Mouse (Mus musculus) adrenal gland, postnatal 25 days (tissue): ENCODE data around the gene Olfr676. TPM values are rescaled to one million over a fixed set of nuclear protein-coding genes. Genes with fewer than 3 reads are reported as not detected.
"Not testable (repeated sequence)": the region's sequence is repeated elsewhere in the genome, so short reads cannot be mapped to it uniquely, and the experiment has no call there.

ENCODE experiments used
- DNase-seq: peaks from one replicate; pipeline ENCODE4 v3.0.0; 2021; ENCODE audit warnings: mixed read lengths
- long read RNA-seq: library from polyadenylated mRNA; stranded (forward); transcript quantifications from one replicate; pipeline ENCODE4 v2.0.0, GENCODE M21; 2021
- total RNA-seq: library from RNA; stranded (reverse); gene quantifications from 2 replicates; pipeline ENCODE4 v1.2.3, GENCODE M21; 2021

Gene Olfr676
- total RNA-seq, result not detected in 2 replicates
- long read RNA-seq, result 0 reads

GRCm38 (mm10) chr7:105032398-105032797 is at the start of gene Olfr676:
Gene Olfr676 (plus strand): TSS chr7:105032698.
- DNase-seq, result no peak

GRCm38 (mm10) chr7:105001929-105002328 is 30.6 kb upstream of the Olfr676 start, which contains the start of gene Olfr672:
Gene Olfr672 (minus strand): TSS chr7:105002029.
- no peak for DNase-seq

- DNase-seq, result no peak
Observed at GRCm38 (mm10) chr7:105022530-105022929, 10.0 kb upstream of the Olfr676 start.

- DNase-seq, result no peak
Observed at GRCm38 (mm10) chr7:105028360-105028759, 4.1 kb upstream of the Olfr676 start, which contains the start of gene Olfr675. Gene Olfr675 (minus strand): TSS chr7:105028460.

DNA sequence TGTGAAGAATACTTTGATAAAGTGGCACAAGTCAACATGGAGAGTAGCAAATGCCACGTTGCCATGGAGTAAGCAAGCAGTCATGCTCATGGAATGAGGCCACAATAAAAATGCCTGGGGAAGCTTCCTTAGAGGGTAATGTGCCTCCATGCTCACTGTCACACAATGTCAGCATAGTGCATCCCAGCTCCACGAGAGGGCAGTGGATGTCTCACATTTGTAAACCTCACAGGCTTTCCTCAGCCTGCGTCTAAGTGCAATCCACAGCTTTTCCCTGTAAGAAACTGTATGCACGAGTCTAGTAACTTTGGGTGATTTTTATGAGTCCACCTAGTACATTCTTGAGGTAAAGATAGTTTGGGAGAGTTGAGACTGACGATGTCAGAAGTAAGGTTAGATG is 1.3 kb downstream of the Olfr676 start:
- DNase-seq, result not testable (repeated sequence)

DNA sequence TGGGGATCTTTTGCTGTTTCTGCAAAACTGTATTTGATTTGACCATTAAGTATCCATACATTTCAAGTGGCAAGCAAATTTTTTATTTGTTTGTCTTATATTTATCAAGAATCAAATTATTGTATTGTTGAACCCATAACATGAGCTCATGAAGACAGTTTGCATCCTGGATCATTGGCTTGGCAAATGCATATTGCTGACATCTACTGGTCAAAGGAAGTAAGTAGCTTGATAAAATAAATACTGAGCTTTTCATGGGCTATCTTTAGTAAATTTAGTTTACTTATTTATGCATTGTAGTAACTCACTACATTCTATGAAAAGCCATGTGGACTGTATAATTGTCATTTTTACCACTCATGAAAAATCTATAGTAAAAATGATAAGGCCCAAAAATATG is 26.5 kb downstream of the Olfr676 start:
- DNase-seq, result no peak

GRCm38 (mm10) chr7:105064175-105064574 is 31.7 kb downstream of the Olfr676 start, which contains the start of gene Olfr678:
Gene Olfr678 (plus strand): TSS chr7:105064475.
- no peak for DNase-seq

DNA sequence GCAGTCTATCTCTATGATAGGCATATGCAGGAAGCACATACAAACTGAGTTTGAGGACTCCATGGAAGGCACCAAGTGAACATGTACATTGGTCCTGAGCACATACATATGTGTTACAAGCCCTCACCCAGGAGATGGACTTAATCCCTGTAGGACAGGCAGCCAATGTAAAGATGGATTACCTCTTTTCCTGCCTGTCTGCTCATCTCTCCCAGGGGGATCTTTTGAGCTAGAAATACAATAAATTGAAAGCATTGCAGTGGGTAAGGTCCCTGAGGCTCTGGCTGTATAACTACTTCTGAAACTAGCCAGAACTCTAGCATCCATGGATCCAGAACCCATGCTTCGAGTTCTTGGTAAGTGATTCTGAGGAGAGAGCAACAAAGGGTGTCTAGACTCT is 48.4 kb downstream of the Olfr676 start, which contains the start of gene Olfr679:
Gene Olfr679 (plus strand): TSS at position 301 of the 400 bp plus-strand sequence.
- no peak for DNase-seq

Other genes with a start within 250 kb of the Olfr676 start
- 0.43 TPM in 1 of 2 replicates, not detected in the other for gene Usp17lb, start 190.1 kb upstream of the Olfr676 start, total RNA-seq
- gene Usp17la, start 175.7 kb upstream of the Olfr676 start, total RNA-seq, result not detected in 2 replicates
- not detected in 2 replicates for gene Olfr665, start 154.7 kb upstream of the Olfr676 start, total RNA-seq
- not detected in 2 replicates for gene Olfr666, start 136.7 kb upstream of the Olfr676 start, total RNA-seq
- gene Olfr667, start 111.2 kb upstream of the Olfr676 start, total RNA-seq, result not detected in 2 replicates
- gene Olfr668, start 104.6 kb upstream of the Olfr676 start, total RNA-seq, result not detected in 2 replicates
- not detected in 2 replicates for gene Olfr669, start 98.5 kb upstream of the Olfr676 start, total RNA-seq
- not detected in 2 replicates for gene Olfr670, start 70.1 kb upstream of the Olfr676 start, total RNA-seq
- gene Olfr671, start 53.6 kb upstream of the Olfr676 start, total RNA-seq, result not detected in 2 replicates
- not detected in 2 replicates for gene Olfr672, start 30.7 kb upstream of the Olfr676 start, total RNA-seq
- not detected in 2 replicates for gene Olfr675, start 4.2 kb upstream of the Olfr676 start, total RNA-seq
- gene Olfr677, start 18.7 kb downstream of the Olfr676 start, total RNA-seq, result not detected in 2 replicates
- gene Olfr678, start 31.8 kb downstream of the Olfr676 start, total RNA-seq, result not detected in 2 replicates
- not detected in 2 replicates for gene Olfr679, start 48.5 kb downstream of the Olfr676 start, total RNA-seq
- not detected in 2 replicates for gene Olfr680-ps1, start 60.1 kb downstream of the Olfr676 start, total RNA-seq
- not detected in 2 replicates for gene Olfr681, start 84.1 kb downstream of the Olfr676 start, total RNA-seq
- gene Olfr683, start 114.3 kb downstream of the Olfr676 start, total RNA-seq, result not detected in 2 replicates
- not detected in 2 replicates for gene Olfr684, start 131.0 kb downstream of the Olfr676 start, total RNA-seq
- gene Olfr685, start 153.3 kb downstream of the Olfr676 start, total RNA-seq, result not detected in 2 replicates
- gene Olfr686, start 174.8 kb downstream of the Olfr676 start, total RNA-seq, result not detected in 2 replicates